Mouse (Mus musculus) c-Kit-positive CD71-positive TER-119-positive erythroid progenitor cells, embryonic 14.5 days (primary cell): ENCODE measurements around the gene Ahsg.

Source experiments
- DNase-seq: peaks from one replicate; pipeline ENCODE4 v3.0.0-alpha.2; 2013; ENCODE audit warnings: low spot score

The Ahsg gene

DNA sequence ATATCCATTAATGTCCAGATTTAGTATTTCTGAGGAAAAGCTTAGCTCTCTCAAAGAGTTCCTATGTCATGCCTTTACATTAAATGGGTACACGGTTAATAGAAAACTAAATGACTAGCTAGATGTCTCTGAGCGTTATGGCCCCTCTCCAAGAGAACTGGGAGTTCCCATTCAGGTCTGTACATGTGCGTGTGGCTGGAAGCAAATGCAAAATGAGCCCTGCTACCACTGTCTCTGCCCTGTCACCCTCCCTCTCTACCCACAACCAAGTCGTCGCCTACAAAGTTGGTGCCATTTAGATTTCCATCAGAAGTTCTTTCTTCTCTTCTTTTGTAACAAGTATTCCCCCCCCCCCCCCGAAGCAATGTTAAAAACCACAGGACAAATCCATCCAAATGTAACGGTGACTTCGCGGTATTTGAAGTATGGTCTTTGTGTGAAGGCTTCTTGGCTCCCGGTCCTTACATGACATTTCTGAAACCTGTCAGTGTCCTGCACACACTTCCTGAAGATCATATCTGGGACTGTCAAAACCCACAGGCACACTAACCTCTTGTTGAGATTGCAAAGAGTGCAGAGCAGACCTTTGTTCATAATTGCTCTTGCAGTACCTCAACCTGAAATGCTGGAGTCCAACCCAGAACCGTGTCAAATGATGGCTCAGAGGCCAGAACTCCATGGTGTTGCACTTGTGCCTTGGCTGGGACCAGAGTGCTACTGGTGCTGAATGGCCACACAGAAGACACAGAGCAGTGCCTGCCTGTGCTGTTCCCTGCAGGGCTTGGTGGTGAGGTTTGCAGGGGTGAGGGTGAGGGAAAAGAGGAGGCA is at the start of gene Ahsg:
TSS of gene Ahsg (plus strand) at position 595 of the 828 bp plus-strand sequence.
- DNase-seq, result no peak

GRCm38 (mm10) chr16:22842871-22843270 is 48.2 kb upstream of the Ahsg start:
- DNase-seq, result no peak

DNA sequence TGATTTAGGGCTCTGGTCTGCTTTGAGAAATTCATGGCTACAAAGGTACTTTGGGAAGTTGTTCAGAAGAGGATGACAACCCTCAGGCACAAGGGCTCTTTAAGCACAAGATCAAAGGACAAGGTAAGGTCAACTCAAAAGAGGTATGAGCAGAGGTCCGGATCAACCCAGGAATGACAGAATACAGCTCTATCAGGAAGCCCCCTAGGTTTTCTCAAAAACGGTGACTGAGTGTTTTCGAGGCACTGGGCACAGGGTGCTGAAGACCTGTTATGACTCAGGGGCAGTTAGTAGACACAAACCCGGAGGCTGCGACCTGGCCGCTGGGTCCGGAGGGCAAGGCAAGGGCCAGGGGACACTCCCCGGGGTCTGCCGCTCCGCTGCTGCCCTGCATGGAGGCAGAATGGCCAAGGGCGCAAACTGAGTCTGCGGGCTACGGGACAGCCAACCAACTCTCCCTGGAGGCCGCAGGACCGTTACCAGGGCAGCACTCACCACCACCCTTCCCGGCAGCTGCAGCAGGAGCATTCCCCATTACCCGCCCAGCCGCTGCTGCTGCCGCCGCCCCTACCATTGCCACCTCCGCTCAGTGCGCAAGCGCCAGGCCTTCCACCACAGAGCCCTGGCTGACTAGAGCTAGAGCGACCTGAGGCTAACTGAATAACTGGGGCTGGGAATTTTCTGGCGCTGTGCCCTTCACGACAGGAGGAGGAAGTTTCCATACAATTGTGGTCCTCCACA is 46.8 kb upstream of the Ahsg start:
- peak; percentile 58 for DNase-seq

DNA sequence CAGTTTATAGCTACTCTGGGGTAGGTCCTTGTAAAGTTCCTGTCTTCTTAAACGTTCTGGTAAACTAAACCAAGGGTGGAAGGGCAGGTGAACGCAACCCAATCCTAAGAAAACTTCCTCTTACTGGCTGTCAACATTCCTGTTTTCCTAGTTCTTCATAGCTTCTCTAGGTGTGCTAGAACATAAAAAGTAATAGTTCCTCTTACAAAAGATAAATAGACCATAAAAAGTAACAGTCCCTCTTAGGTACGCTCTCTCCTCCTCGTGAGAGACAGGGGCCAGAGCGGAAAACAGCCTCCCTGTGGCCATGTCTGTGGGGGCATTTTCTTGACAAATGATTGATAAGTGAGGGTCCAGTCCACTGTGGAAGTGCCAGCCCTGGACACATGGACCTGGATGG is 46.2 kb upstream of the Ahsg start:
- no peak for DNase-seq

- no peak for DNase-seq
Measured at GRCm38 (mm10) chr16:22845481-22845880, 45.6 kb upstream of the Ahsg start.

DNA sequence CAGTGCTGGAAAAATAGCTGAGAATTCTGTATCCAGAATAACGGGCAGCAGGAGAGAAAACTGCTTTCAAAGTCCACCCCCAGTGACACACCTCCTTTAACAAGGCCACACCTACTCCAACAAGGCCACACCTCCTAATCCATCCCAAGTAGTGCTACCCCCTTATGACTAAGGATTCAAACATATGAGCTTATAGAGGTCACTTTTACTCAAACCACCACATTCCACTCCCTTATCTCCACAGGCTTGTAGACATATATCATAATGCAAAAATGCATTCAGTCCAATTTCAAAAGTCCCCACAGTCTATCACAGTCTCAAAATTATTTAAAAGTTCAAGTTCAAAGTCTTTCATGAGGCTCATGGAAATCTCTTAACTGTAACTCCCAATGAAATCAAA is 43.4 kb upstream of the Ahsg start:
- DNase-seq, result no peak

DNA sequence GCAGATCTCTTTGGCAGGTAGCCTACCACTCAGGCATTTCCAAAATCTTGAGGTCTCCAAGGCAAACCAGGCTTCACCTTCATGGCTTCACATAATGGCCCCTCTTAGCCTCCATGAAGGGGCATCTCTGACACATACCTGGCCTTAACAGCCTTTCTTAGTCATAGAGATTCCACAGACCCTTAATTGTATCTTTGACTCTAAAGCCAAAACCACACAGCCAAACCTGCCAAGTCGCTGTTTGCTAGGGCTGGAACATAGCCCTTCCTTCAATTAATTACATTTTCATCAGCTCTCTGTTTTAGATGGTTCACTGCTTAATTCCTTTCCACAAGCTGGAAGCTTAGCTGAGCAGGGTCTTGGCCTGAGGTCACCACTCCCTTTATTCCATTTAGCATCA is 42.7 kb upstream of the Ahsg start:
- DNase-seq, result no peak

- DNase-seq, result peak; percentile 57
Measured at GRCm38 (mm10) chr16:22852709-22853108, 38.4 kb upstream of the Ahsg start.

GRCm38 (mm10) chr16:22856773-22857172 is 34.3 kb upstream of the Ahsg start:
- DNase-seq, result peak; percentile 67

GRCm38 (mm10) chr16:22857431-22858113 is 33.5 kb upstream of the Ahsg start, which contains the start of the genes Tbccd1 and Dnajb11:
Gene Tbccd1, minus strand, starts transcription at chr16:22857669.
Gene Dnajb11, plus strand, starts transcription at chr16:22857845.
- DNase-seq, result peak; percentile 99

- DNase-seq, result no peak
Measured at GRCm38 (mm10) chr16:22872397-22872796, 18.7 kb upstream of the Ahsg start.

GRCm38 (mm10) chr16:22873369-22873768 is 17.7 kb upstream of the Ahsg start:
- no peak for DNase-seq

GRCm38 (mm10) chr16:22876218-22877043 is 14.6 kb upstream of the Ahsg start:
- DNase-seq, result peak; percentile 37

GRCm38 (mm10) chr16:22877660-22878390 is 13.3 kb upstream of the Ahsg start:
- no peak for DNase-seq

- no peak for DNase-seq
Measured at GRCm38 (mm10) chr16:22878716-22879115, 12.4 kb upstream of the Ahsg start.

DNA sequence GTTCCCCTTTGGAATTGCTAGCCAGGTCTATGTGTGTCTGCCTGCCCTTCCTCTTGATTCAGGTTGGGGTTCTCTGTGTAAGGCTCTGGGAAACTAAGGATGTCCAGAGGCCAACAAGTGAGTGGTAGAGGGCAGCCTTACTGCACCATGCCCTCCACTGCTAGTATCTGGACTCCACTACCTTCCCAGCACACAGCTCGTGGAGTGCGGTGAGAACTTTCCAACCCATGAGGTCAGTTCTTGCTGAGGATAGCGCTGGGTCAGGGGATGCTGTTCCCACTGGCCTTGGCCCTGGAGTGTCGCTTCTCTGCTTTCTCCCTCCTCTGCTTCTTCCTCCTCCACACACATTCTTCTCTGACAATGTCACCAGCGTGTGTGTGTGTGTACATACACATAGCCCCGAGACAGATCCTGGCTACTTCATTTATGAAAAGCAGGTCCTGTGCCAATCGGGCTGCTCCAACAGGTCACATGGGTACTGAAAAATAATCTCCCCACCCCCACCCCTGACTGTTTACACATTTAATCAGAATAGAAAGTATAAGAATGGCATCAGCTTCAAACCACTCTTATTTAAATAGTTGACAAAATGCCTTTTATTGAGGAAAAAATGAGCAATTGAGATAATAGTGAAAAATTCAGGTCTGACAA is 11.0 kb upstream of the Ahsg start:
- DNase-seq, result no peak

- DNase-seq, result no peak
Measured at GRCm38 (mm10) chr16:22880900-22881299, 10.2 kb upstream of the Ahsg start.

GRCm38 (mm10) chr16:22881487-22881886 is 9.6 kb upstream of the Ahsg start:
- DNase-seq, result no peak

DNA sequence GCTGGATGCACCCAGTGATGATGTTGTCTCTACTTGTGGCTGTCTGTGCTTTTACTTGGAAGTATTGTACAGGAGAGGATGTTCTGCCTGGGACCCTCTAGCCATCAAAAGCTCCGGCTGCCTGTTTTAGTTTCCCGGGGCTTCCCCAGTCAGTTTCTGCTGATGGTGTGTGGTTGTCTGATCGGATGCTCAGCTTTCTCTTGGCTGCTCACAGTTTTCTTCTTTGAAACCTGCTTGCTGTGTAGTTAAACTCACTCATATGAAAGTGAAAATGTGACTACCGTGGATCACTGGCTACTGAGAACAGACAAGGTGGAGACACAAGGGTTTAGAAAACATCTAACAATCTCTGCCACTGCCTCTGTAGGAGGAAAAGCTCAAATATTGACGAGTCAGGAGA is 7.6 kb upstream of the Ahsg start:
- DNase-seq, result no peak

DNA sequence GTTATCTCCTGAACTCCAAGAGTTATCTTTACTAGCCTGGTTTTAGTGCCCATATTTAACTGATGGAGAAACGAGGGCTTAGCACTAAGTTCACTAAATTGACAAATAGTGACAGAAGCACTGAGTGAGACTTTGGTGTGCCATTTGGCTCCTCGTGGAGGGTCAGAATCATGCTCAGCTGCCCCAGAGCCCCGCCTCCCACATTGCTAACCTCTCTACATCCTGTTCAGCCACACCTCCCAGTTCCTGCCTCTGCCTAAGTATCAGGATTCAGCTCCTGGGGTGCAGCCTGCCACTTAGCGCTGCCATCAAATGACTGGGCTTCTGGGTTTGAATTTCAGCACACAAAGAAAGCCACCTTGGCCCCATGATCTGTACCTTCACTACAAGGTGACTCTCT is 5.7 kb upstream of the Ahsg start:
- DNase-seq, result no peak

DNA sequence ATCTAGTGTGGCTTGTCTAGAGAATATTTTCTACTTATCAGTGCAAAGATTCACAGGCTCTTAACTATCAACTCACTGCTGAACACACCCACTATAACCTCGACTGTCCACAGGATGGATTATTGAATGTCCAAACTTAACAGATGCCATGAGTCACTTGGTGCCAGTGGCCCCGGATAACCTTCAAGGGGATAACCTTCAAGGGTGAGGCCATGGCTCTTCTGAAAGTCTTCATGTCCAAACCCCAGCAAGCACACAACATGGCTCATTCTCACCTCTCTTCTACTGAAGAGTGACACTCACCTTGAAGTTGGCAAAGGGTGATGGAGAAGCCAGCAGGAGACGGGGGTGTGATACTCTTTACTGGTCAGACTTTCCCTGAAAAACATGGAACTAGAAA is 4.4 kb upstream of the Ahsg start:
- DNase-seq, result no peak
